Mouse (Mus musculus) midbrain, embryonic 11.5 days (tissue): ENCODE results near the gene Ryk. TPM values are rescaled to one million over a fixed set of nuclear protein-coding genes. Genes with fewer than 3 reads are reported as not detected.
"Not testable (repeated sequence)": the region's sequence is repeated elsewhere in the genome, so short reads cannot be mapped to it uniquely, and the experiment has no call there.

Source experiments
- ATAC-seq: fragments of 200-750 bp; cut with Nextera tagmentation; 2 replicates; pipeline ENCODE4 v1.8.0; 2017; ENCODE audit warnings: moderate TSS enrichment, moderate library complexity; ENCODE audit not compliant: low FRiP score
- DNase-seq: peaks from one replicate; pipeline ENCODE4 v3.0.0; 2015; ENCODE audit warnings: low spot score; ENCODE audit errors: missing footprints
- H3K27ac ChIP-seq: fragments of 300-500 bp; sonication (generic); 2 replicates; pipeline ENCODE4 v1.5.1; 2014; ENCODE audit warnings: low read depth, low read length
- H3K27me3 ChIP-seq: fragments of 300-500 bp; sonication (generic); 2 replicates; pipeline ENCODE4 v1.6.1; 2014; ENCODE audit warnings: mild to moderate bottlenecking, low read length, moderate library complexity, mixed read lengths; ENCODE audit not compliant: control insufficient read depth, insufficient read depth
- H3K36me3 ChIP-seq: fragments of 300-500 bp; sonication (generic); 2 replicates; pipeline ENCODE4 v1.6.1; 2014; ENCODE audit warnings: mild to moderate bottlenecking, low read length, moderate library complexity, mixed read lengths; ENCODE audit not compliant: control insufficient read depth, insufficient read depth
- H3K4me1 ChIP-seq: fragments of 300-500 bp; sonication (generic); 2 replicates; pipeline ENCODE4 v1.6.1; 2014; ENCODE audit warnings: low read length; ENCODE audit not compliant: control insufficient read depth, insufficient read depth
- H3K4me2 ChIP-seq: fragments of 300-500 bp; sonication (generic); 2 replicates; pipeline ENCODE4 v1.6.1; 2014; ENCODE audit warnings: mild to moderate bottlenecking, moderate library complexity
- H3K4me3 ChIP-seq: fragments of 300-500 bp; sonication (generic); 2 replicates; pipeline ENCODE4 v1.5.1; 2014; ENCODE audit warnings: low read depth, low read length
- H3K9ac ChIP-seq: fragments of 300-500 bp; sonication (generic); 2 replicates; pipeline ENCODE4 v1.6.1; 2014; ENCODE audit warnings: low read length
- H3K9me3 ChIP-seq: fragments of 300-500 bp; sonication (generic); 2 replicates; pipeline ENCODE4 v1.6.1; 2016; ENCODE audit warnings: low read length; ENCODE audit not compliant: control insufficient read depth
- WGBS: fragments of 180-500 bp; shearing (Covaris S2); extraction: QIAGEN DNeasy Blood & Tissue Kit; methylation state at CpG from one replicate; pipeline ENCODE4 v1.1.7; 2014; 5-methylcytosine and 5-hydroxymethylcytosine counted together
- polyA plus RNA-seq: library from polyadenylated mRNA; unstranded; fragments of >200 nt; fragmentation: Nextera tagmentation; extraction: Ambion mirVana; gene quantifications from 2 replicates; pipeline ENCODE4 v1.2.1, GENCODE M21; 2014

Ryk gene
- polyA plus RNA-seq, 1 experiment from 2014 or later: 27.1 TPM

DNA sequence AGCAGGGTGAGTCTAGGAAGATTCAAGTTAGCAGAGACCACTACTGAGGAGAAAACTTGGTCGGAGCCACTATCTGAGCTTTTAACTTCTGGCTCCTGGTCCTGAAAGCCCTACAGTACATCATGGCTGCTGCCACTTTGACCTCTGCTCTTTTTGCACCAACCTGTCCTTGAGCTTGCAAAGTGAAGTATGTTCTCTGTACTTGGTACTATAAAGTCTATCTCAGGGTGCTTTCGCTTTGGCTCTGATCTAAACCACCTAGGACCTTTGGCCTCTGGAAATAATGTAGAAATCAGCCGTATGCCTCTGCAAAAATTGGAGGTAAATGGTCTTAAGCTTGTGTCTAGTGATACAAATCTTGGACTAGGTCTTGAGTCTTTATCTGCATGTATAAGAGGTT, 76.8 kb downstream of the Ryk start:
- no peaks in the 10 kb centered on the region for H3K27me3 ChIP-seq
- no peaks in the 10 kb centered on the region for H3K9me3 ChIP-seq
- no peak overlapping the region for H3K27ac ChIP-seq
- ATAC-seq: no peak
- H3K4me1 ChIP-seq: no peaks in the 10 kb centered on the region
- no peak overlapping the region for H3K4me2 ChIP-seq
- H3K4me3 ChIP-seq: no peak overlapping the region
- WGBS: 93% methylated on average over 3 of the region's 3 CpGs
- H3K9ac ChIP-seq: no peak overlapping the region
- DNase-seq: no peak
- H3K36me3 ChIP-seq: peaks cover 2% of the 10 kb centered on the region; the same call in 1 of the 2 replicates

DNA sequence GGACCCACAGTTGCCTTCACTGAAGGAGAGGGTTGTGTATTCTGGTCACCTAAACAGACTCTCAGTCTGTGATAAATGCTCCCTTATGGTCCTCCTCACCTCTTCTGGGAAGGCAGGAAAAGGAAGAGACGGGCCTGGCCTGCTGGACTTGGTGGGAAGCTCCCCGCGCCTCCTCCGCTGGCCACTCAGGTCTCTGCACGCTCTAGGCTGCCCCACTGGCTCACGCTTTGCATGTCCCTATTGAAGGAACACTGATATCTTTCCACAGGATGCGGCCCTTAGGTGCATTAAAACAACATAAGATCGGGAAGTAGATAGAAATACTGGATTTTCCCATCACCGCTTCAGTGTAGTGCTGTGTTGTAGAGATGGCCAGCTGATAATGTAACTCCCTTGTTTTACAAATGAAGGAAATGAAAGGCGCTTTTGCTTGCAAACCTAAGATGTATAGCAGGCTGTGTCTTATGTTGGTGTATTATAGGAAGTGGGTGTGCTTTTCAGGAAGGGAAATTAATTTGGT, 77.9 kb downstream of the Ryk start:
- Histone ChIP-seq H3K4me3 (no peak overlapping the region), H3K36me3 (peaks cover 2% of the 10 kb centered on the region; the same call in 1 of the 2 replicates), H3K4me2 (no peak overlapping the region), H3K9ac (no peak overlapping the region), H3K4me1 (no peaks in the 10 kb centered on the region), H3K9me3 (no peaks in the 10 kb centered on the region), H3K27ac (no peak overlapping the region), H3K27me3 (no peaks in the 10 kb centered on the region)
- DNase-seq: no peak
- no peak for ATAC-seq
- WGBS: 92% methylated on average over 10 of the region's 10 CpGs

DNA sequence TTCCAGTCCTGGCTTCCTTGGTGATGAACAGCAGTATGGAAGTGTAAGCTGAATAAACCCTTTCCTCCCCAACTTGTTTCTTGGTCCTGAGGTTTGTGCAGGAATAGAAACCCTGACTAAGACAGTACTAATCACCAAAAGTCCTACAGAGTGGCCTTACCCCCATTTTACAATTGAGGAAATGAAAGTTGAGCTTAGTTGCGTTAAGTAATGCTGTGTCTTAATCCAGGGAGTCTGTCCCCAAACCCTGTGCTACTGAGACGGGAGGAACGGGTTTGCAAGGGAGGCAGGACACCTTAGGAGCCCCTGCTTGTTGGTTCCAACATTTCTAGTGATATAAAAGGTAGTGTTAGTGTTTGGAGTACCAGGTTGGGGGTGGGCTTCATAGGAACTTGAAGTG, 78.9 kb downstream of the Ryk start:
- not testable (repeated sequence) for H3K9me3 ChIP-seq, ATAC-seq, H3K4me1 ChIP-seq, H3K27me3 ChIP-seq, DNase-seq, H3K27ac ChIP-seq, H3K9ac ChIP-seq, H3K36me3 ChIP-seq, H3K4me3 ChIP-seq, H3K4me2 ChIP-seq
- 98% methylated on average over 3 of the region's 3 CpGs for WGBS

DNA sequence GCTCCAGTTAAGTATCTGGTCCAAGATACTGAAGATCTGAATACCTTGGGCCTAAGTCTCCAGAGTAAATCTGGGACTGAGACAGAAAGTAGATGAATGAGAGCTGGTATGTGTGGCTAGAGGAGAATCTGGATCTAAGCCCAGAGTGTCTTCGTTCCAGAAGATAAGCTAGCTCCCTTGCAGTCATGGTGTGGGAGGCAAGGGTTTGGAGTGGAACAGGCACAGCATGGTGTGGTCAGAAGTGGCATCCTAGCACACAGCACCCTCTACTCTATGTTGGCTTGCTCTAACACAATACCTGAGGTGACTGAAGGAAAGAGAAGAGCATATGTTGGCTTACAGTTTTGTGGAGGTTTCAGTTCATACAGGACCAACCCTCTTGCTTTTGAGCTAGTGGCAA, 79.9 kb downstream of the Ryk start:
- DNase-seq (no peak), ATAC-seq (no peak)
- Histone ChIP-seq H3K4me3 (no peak overlapping the region), H3K27ac (no peak overlapping the region), H3K9ac (no peak overlapping the region), H3K36me3 (peaks cover 2% of the 10 kb centered on the region; the same call in 1 of the 2 replicates), H3K27me3 (no peaks in the 10 kb centered on the region), H3K4me1 (no peaks in the 10 kb centered on the region), H3K9me3 (no peaks in the 10 kb centered on the region), H3K4me2 (no peak overlapping the region)
- 86% methylated on average over 1 of the region's 1 CpGs for WGBS

DNA sequence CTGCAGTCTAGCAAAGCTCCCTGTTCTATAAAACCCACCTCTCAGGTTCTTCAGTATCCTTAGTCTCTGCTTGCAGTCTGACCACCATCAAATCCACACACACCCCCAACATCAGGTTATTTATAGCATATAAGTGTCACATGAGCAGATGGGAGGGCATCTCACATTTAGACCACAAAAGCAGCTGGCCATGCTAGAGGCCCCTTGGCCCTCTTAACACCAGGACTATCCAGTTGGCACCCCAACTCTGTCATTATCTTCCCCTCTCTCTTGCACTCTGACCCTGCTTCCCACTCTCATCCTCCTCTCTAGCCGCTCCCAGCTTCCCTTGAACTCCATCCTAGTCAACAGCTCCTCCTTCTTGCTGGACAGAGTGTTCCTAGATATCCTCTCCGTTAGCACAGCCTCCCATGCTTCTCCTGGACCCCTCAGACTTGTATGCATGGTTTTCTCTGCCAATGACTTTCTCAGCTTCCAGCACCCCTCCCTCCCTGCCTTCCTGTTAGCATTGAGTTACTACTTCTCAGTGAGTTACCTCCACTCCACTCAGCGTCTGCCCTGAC, 80.7 kb downstream of the Ryk start:
- Histone ChIP-seq H3K9ac (no peak overlapping the region), H3K36me3 (peaks cover 2% of the 10 kb centered on the region; the same call in 1 of the 2 replicates), H3K9me3 (no peaks in the 10 kb centered on the region), H3K27ac (no peak overlapping the region), H3K27me3 (no peaks in the 10 kb centered on the region), H3K4me3 (no peak overlapping the region), H3K4me1 (no peaks in the 10 kb centered on the region), H3K4me2 (no peak overlapping the region)
- ATAC-seq (no peak), DNase-seq (no peak)
- 86% methylated on average over 3 of the region's 3 CpGs for WGBS

DNA sequence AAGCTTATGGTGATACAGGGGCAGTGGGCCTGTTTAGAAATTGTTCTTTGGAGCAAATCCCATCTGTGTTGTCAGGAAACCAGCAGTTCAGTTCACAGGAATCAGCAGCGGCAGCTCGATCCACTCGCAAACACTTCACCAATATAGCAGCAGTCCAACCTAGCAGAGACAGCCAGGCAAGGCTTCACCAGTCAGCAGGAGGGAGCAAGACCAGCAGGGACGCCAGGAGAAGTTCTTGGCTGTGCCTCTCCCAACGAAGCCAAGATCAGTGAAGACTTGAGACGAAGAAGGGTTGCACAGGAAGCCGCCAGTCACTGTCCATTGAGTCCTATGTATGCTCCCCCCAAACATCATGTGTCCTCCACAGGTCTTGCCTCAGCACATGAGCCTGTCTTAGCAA, 81.4 kb downstream of the Ryk start:
- ATAC-seq (no peak), DNase-seq (no peak)
- H3K36me3 ChIP-seq: 0 out of 2 replicates have a peak, but pooled peaks cover under 1% of the 10 kb centered on the region
- H3K27ac ChIP-seq: no peak overlapping the region
- no peak overlapping the region for H3K4me2 ChIP-seq
- no peak overlapping the region for H3K4me3 ChIP-seq
- no peak overlapping the region for H3K9ac ChIP-seq
- H3K27me3 ChIP-seq: no peaks in the 10 kb centered on the region
- no peaks in the 10 kb centered on the region for H3K9me3 ChIP-seq
- no peaks in the 10 kb centered on the region for H3K4me1 ChIP-seq
- WGBS: 95% methylated on average over 7 of the region's 7 CpGs

DNA sequence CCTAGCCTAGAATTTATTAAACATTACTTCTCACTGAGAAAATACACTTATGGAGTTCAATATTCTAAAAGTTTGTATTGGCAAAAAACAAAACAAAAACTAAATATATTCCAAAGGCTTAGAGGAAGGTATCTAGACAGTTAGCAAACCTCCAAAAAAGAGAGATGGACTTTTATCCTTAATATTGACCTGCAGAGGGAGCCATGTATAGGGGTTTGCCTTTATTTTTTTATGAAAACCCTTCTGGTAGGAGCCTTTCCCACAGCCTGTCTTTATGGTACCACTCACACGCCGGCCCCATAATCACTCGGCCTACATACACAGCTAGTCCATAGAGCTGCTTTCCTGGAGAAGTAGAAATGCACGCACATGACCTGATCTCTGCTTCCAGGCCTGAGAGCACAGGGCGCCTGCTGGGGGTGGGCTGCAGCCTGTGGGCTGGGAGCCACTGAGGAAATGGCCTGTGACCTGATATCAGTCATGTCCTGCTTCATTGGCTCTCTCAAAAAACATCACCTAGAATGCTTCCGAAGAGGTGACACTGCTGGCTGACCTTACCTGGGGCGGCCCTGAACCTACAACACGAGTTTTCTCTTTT, 82.9 kb downstream of the Ryk start:
- Histone ChIP-seq H3K27ac (no peak overlapping the region), H3K36me3 (no peaks in the 10 kb centered on the region), H3K4me1 (no peaks in the 10 kb centered on the region), H3K4me3 (no peak overlapping the region), H3K9me3 (no peaks in the 10 kb centered on the region), H3K27me3 (no peaks in the 10 kb centered on the region), H3K4me2 (no peak overlapping the region), H3K9ac (no peak overlapping the region)
- 85% methylated on average over 8 of the region's 8 CpGs for whole genome bisulfite sequencing
- no peak for DNase-seq
- ATAC-seq: no peak

DNA sequence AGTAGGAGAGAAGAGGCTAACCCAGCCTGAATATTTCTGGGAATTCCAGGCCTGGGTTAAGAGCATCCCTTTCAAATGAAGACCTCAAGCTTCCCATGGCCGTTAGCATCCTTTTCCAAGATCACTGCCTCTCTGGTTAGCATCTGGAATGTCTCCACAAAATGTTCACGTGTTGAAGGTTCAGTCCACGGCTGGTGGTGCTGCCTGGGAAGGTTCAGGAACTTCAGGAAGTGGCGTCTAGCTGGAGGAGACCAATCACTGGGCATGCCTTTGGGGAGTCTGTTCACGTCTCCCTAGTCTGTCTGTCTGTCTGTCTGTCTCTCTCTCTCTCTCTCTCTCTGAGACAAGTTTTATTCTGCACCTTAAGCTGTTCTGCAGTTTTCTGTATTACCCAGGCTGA, 84.8 kb downstream of the Ryk start:
- Histone ChIP-seq H3K27ac (no peak overlapping the region), H3K36me3 (no peaks in the 10 kb centered on the region), H3K27me3 (no peaks in the 10 kb centered on the region), H3K4me3 (no peak overlapping the region), H3K9me3 (no peaks in the 10 kb centered on the region), H3K4me1 (no peaks in the 10 kb centered on the region), H3K9ac (no peak overlapping the region), H3K4me2 (no peak overlapping the region)
- no peak for DNase-seq
- no peak for ATAC-seq
- 82% methylated on average over 5 of the region's 5 CpGs for WGBS

DNA sequence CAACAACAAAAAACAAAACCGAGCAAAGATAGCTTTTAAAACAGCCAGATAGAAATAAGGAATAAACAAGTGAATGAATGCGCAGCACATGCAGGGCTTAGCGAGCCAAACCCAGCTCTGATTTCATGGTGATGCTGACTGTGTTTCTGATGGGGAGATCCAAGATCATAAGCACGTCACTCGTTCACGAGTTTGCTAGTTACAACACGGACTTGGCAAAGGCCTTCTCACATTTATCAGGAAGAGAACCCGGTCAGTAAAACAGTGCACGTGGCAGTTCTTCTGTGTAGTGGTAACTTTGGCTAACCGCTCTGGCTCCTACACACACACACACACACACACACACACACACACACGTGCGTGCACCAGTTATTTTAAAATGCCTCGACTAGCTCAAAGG, 87.1 kb downstream of the Ryk start:
- Histone ChIP-seq H3K27me3 (no peaks in the 10 kb centered on the region), H3K4me1 (no peaks in the 10 kb centered on the region), H3K27ac (no peak overlapping the region), H3K36me3 (no peaks in the 10 kb centered on the region), H3K4me2 (no peak overlapping the region), H3K9me3 (no peaks in the 10 kb centered on the region), H3K4me3 (no peak overlapping the region), H3K9ac (no peak overlapping the region)
- WGBS: 91% methylated on average over 13 of the region's 13 CpGs
- ATAC-seq (no peak), DNase-seq (no peak)
